ENCODE assay signal across 10 mouse cellular contexts in the genomic region with DNA sequence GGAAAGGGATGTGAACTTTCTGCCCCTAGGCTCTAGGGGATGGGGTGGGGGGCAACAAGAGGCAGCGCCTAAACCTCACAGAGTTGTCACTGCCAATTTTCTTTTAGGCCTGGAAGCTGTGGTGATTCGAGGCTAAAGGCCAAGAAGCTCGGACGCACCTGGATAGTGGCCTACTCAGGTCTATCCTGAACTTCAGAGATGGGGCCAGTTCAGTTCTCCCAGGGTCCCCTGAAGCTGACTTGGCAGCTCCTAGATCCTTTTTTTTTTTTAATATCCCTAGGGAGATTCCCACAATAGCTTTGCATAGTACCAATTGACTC. TPM values are rescaled to one million over a fixed set of nuclear protein-coding genes. Genes with fewer than 3 reads are reported as not detected.
DNase-seq lines count a peak whose midpoint lies in the region; ATAC-seq lines count a peak whose summit lies in the region.
"Had no signal": no experiment of that assay in that cellular context is flagged by ENCODE, and none has a peak within 500 bp of the region (broad histone marks: within the 10 kb centered on the region; RNA-seq: fewer than 3 reads in every experiment).

No protein-coding gene starts in this region.

- ATAC-seq in kidney, embryonic 16.5 days (ENCODE audit: low FRiP score, low TSS enrichment): no peak
- ATAC-seq in hindbrain, embryonic 15.5 days (ENCODE audit: low FRiP score, low read depth): no peak
- no peak for ATAC-seq in midbrain, embryonic 14.5 days (ENCODE audit: low FRiP score, low TSS enrichment)
- ATAC-seq in activated CD4-positive, CD25-positive, alpha-beta regulatory T cell, adult 4 months: no peak

- peaks cover 80% of the 10 kb centered on the region for H3K27me3 ChIP-seq in kidney, embryonic 16.5 days (ENCODE audit: insufficient read depth, low read length)
- peaks cover 100% of the 10 kb centered on the region for H3K27me3 ChIP-seq in embryonic facial prominence, embryonic 10.5 days (replicated peaks; ENCODE audit: low read depth, poor library complexity, severe bottlenecking)
- H3K27me3 ChIP-seq in hindbrain, embryonic 15.5 days: peaks cover 64% of the 10 kb centered on the region
- peaks cover 81% of the 10 kb centered on the region for H3K27me3 ChIP-seq in midbrain, embryonic 14.5 days (ENCODE audit: control insufficient read depth, insufficient read depth, low read length)
- H3K27me3 ChIP-seq: Patski had no signal

- DNase-seq in kidney, postnatal 14 days: no peak
- DNase-seq in embryonic facial prominence, embryonic 10.5 days (ENCODE audit: low spot score): no peak
- DNase-seq in midbrain, embryonic 14.5 days: no peak
- no peak for DNase-seq in thymus, postnatal 14 days
- no peak for DNase-seq in gastrocnemius, postnatal 10 days

- H3K9me3 ChIP-seq in kidney, embryonic 16.5 days (ENCODE audit: low read length): no peaks in the 10 kb centered on the region
- no peaks in the 10 kb centered on the region for H3K9me3 ChIP-seq in embryonic facial prominence, embryonic 10.5 days
- no peaks in the 10 kb centered on the region for H3K9me3 ChIP-seq in hindbrain, embryonic 15.5 days
- H3K9me3 ChIP-seq in midbrain, embryonic 14.5 days (ENCODE audit: control insufficient read depth, low read length): no peaks in the 10 kb centered on the region

- 46% methylated on average over 4 of the region's 4 CpGs for WGBS in kidney, embryonic 16.5 days
- WGBS in embryonic facial prominence, embryonic 10.5 days: 8% methylated on average over 4 of the region's 4 CpGs
- 18% methylated on average over 4 of the region's 4 CpGs for WGBS in hindbrain, embryonic 15.5 days
- WGBS in midbrain, embryonic 14.5 days: 22% methylated on average over 4 of the region's 4 CpGs

- H3K4me1 ChIP-seq in kidney, embryonic 16.5 days (ENCODE audit: insufficient read depth, low read length): peaks cover 24% of the 10 kb centered on the region
- H3K4me1 ChIP-seq in embryonic facial prominence, embryonic 10.5 days: peaks cover 64% of the 10 kb centered on the region
- peaks cover 39% of the 10 kb centered on the region for H3K4me1 ChIP-seq in hindbrain, embryonic 15.5 days (replicated peaks)
- peaks cover 19% of the 10 kb centered on the region for H3K4me1 ChIP-seq in midbrain, embryonic 14.5 days (ENCODE audit: control insufficient read depth, insufficient read depth, low read length)

- H3K4me2 ChIP-seq in kidney, embryonic 16.5 days (replicated peaks; ENCODE audit: low read depth, low read length): peak overlapping the region; percentile 83
- H3K4me2 ChIP-seq in hindbrain, embryonic 15.5 days: peak overlapping the region; percentile 96
- H3K4me2 ChIP-seq in midbrain, embryonic 14.5 days (ENCODE audit: low read length): peak overlapping the region; percentile 90

- peak overlapping the region; percentile 23 for H3K27ac ChIP-seq in kidney, embryonic 16.5 days (ENCODE audit: low read length)
- H3K27ac ChIP-seq in embryonic facial prominence, embryonic 10.5 days (replicated peaks): peak overlapping the region; percentile 84
- H3K27ac ChIP-seq in hindbrain, embryonic 15.5 days (replicated peaks): peak overlapping the region; percentile 74; the same call in 1 of the 2 replicates
- peak overlapping the region; percentile 78; the same call in 1 of the 2 replicates for H3K27ac ChIP-seq in midbrain, embryonic 14.5 days (replicated peaks; ENCODE audit: low read depth, low read length)

- H3K36me3 ChIP-seq in kidney, embryonic 16.5 days (ENCODE audit: insufficient read depth, low read length): no peaks in the 10 kb centered on the region
- no peaks in the 10 kb centered on the region for H3K36me3 ChIP-seq in embryonic facial prominence, embryonic 10.5 days (replicated peaks)
- H3K36me3 ChIP-seq in hindbrain, embryonic 15.5 days: no peaks in the 10 kb centered on the region
- no peaks in the 10 kb centered on the region for H3K36me3 ChIP-seq in midbrain, embryonic 14.5 days (ENCODE audit: control insufficient read depth, insufficient read depth, low read length)

- H3K4me3 ChIP-seq in kidney, embryonic 16.5 days (ENCODE audit: low read length): peak overlapping the region; percentile 74
- H3K4me3 ChIP-seq in embryonic facial prominence, embryonic 10.5 days: peak overlapping the region; percentile 73
- H3K4me3 ChIP-seq in hindbrain, embryonic 15.5 days: peak overlapping the region; percentile 53
- H3K4me3 ChIP-seq in midbrain, embryonic 14.5 days (replicated peaks; ENCODE audit: low read depth, low read length): peak overlapping the region; percentile 53

- H3K9ac ChIP-seq in kidney, embryonic 16.5 days (replicated peaks; ENCODE audit: low read length): peak overlapping the region; percentile 76
- 0 out of 2 replicates have a peak overlapping the region, but pooled peaks have one; percentile 58 for H3K9ac ChIP-seq in hindbrain, embryonic 15.5 days
- peak overlapping the region; percentile 59 for H3K9ac ChIP-seq in midbrain, embryonic 14.5 days (replicated peaks; ENCODE audit: low read length)

RNA-seq across cellular contexts. Expression of gene Ntn1, which starts 13.2 kb away (rescaled TPM):
- polyA plus RNA-seq in kidney, embryonic 16.5 days (2015; fragmentation: Nextera tagmentation; extraction: Ambion mirVana): 13.6 and 15.4 TPM in 2 replicates
- 7.4 and 8.2 TPM in 2 replicates for polyA plus RNA-seq in embryonic facial prominence, embryonic 10.5 days (2016; fragmentation: Nextera tagmentation; extraction: Ambion mirVana)
- 22.0 and 24.8 TPM in 2 replicates for polyA plus RNA-seq in hindbrain, embryonic 15.5 days (2015; fragmentation: Nextera tagmentation; extraction: Ambion mirVana)
- polyA plus RNA-seq in midbrain, embryonic 14.5 days (2014; fragmentation: Nextera tagmentation; extraction: Ambion mirVana): 8.4 and 12.3 TPM in 2 replicates
- 10 to 100 TPM; 12.2 to 14.4 TPM for total RNA-seq in gastrocnemius, postnatal 10 days (2021)
- polyA plus RNA-seq in activated CD4-positive, CD25-positive, alpha-beta regulatory T cell, adult 4 months (2017; shearing (Covaris generic)): under 1 TPM; 0.17 to 0.41 TPM
- total RNA-seq: common myeloid progenitor, adult 5-6 weeks had no signal

RNA-seq across cellular contexts. Expression of gene Pik3r5, which starts 44.5 kb away (rescaled TPM):
- 0.27 and 0.77 TPM in 2 replicates for polyA plus RNA-seq in kidney, embryonic 16.5 days (2015; fragmentation: Nextera tagmentation; extraction: Ambion mirVana)
- polyA plus RNA-seq in embryonic facial prominence, embryonic 10.5 days (2016; fragmentation: Nextera tagmentation; extraction: Ambion mirVana): 0.69 and 1.3 TPM in 2 replicates
- 0.30 and 0.47 TPM in 2 replicates for polyA plus RNA-seq in hindbrain, embryonic 15.5 days (2015; fragmentation: Nextera tagmentation; extraction: Ambion mirVana)
- polyA plus RNA-seq in midbrain, embryonic 14.5 days (2014; fragmentation: Nextera tagmentation; extraction: Ambion mirVana): 0.04 and 0.54 TPM in 2 replicates
- under 1 TPM; 0.52 to 0.54 TPM for total RNA-seq in gastrocnemius, postnatal 10 days (2021)
- polyA plus RNA-seq in activated CD4-positive, CD25-positive, alpha-beta regulatory T cell, adult 4 months (2017; shearing (Covaris generic)): 10 to 100 TPM; 17.1 to 20.0 TPM

Comparison
In these comparisons a context has a peak if more than half of its experiments do, and no peak if none do; other contexts are left out.
1. H3K27ac ChIP-seq: peak in every context shown above with its lines; median percentile 84 in embryonic facial prominence, embryonic 10.5 days; 78 in midbrain, embryonic 14.5 days; 74 in hindbrain, embryonic 15.5 days; 23 in kidney, embryonic 16.5 days.